Mouse (Mus musculus): Measurements from ENCODE around the gene Maip1. TPM values are rescaled to one million over a fixed set of nuclear protein-coding genes. Genes with fewer than 3 reads are reported as not detected.

Maip1 gene
- 14.9 and 16.0 TPM in 2 replicates for polyA plus RNA-seq (2014; fragmentation: Nextera tagmentation; extraction: Ambion mirVana)

GRCm38 (mm10) chr1:57406187-57407151 lies at the start of gene Maip1, which contains the start of gene Tyw5:
Gene Maip1, plus strand, starts transcription at chr1:57406328.
Gene Tyw5, minus strand, starts transcription at chr1:57407101.
- WGBS, result under 1% methylated on average over 72 of the region's 72 CpGs
- DNase-seq (ENCODE audit: low spot score) (peak; percentile 82), ATAC-seq (ENCODE audit: low FRiP score) (peak; percentile 91)
- Histone ChIP-seq H3K27ac (peak within 1 kb of the TSS; percentile 93), H3K9ac (peak within 1 kb of the TSS; percentile 86), H3K4me1 (replicated peaks; ENCODE audit: control insufficient read depth, insufficient read depth, low read length) (peaks cover 27% of the 10 kb centered on the region), H3K27me3 (ENCODE audit: control insufficient read depth, insufficient read depth, low read length) (no peaks in the 10 kb centered on the region), H3K4me3 (replicated peaks; ENCODE audit: low read length) (peak within 1 kb of the TSS; percentile 60), H3K36me3 (replicated peaks; ENCODE audit: control insufficient read depth, insufficient read depth) (0 out of 2 replicates have a peak, but pooled peaks cover 4% of the 10 kb centered on the region), H3K9me3 (ENCODE audit: control insufficient read depth, low read length) (no peaks in the 10 kb centered on the region), H3K4me2 (replicated peaks) (peak within 1 kb of the TSS; percentile 76)

GRCm38 (mm10) chr1:57358546-57358945 lies 47.6 kb upstream of the Maip1 start:
- ATAC-seq (ENCODE audit: low FRiP score), result no peak

GRCm38 (mm10) chr1:57367446-57367845 lies 38.7 kb upstream of the Maip1 start:
- Histone ChIP-seq H3K4me1 (replicated peaks; ENCODE audit: control insufficient read depth, insufficient read depth, low read length) (no peaks in the 10 kb centered on the region), H3K36me3 (replicated peaks; ENCODE audit: control insufficient read depth, insufficient read depth) (no peaks in the 10 kb centered on the region), H3K9ac (no peak overlapping the region), H3K4me2 (replicated peaks) (no peak overlapping the region), H3K9me3 (ENCODE audit: control insufficient read depth, low read length) (no peaks in the 10 kb centered on the region), H3K4me3 (replicated peaks; ENCODE audit: low read length) (no peak overlapping the region), H3K27me3 (ENCODE audit: control insufficient read depth, insufficient read depth, low read length) (no peaks in the 10 kb centered on the region), H3K27ac (no peak overlapping the region)
- WGBS, result 95% methylated on average over 3 of the region's 3 CpGs
- no peak for DNase-seq (ENCODE audit: low spot score)
- no peak for ATAC-seq (ENCODE audit: low FRiP score)

More at GRCm38 (mm10) chr1:57358546-57358945, 47.6 kb upstream of the Maip1 start:
- WGBS, result 72% methylated on average over 5 of the region's 5 CpGs
- H3K4me3 ChIP-seq (replicated peaks; ENCODE audit: low read length), result no peak overlapping the region
- H3K9ac ChIP-seq, result no peak overlapping the region
- H3K27me3 ChIP-seq (ENCODE audit: control insufficient read depth, insufficient read depth, low read length), result no peaks in the 10 kb centered on the region
- no peaks in the 10 kb centered on the region for H3K9me3 ChIP-seq (ENCODE audit: control insufficient read depth, low read length)
- no peak overlapping the region for H3K4me2 ChIP-seq (replicated peaks)
- H3K36me3 ChIP-seq (replicated peaks; ENCODE audit: control insufficient read depth, insufficient read depth), result no peaks in the 10 kb centered on the region
- H3K4me1 ChIP-seq (replicated peaks; ENCODE audit: control insufficient read depth, insufficient read depth, low read length), result no peaks in the 10 kb centered on the region
- no peak overlapping the region for H3K27ac ChIP-seq
- DNase-seq (ENCODE audit: low spot score), result no peak

GRCm38 (mm10) chr1:57369111-57369510 lies 37.0 kb upstream of the Maip1 start:
- Histone ChIP-seq H3K9ac (no peak overlapping the region), H3K4me2 (replicated peaks) (no peak overlapping the region), H3K4me3 (replicated peaks; ENCODE audit: low read length) (no peak overlapping the region), H3K27ac (no peak overlapping the region), H3K9me3 (ENCODE audit: control insufficient read depth, low read length) (no peaks in the 10 kb centered on the region), H3K36me3 (replicated peaks; ENCODE audit: control insufficient read depth, insufficient read depth) (no peaks in the 10 kb centered on the region), H3K27me3 (ENCODE audit: control insufficient read depth, insufficient read depth, low read length) (no peaks in the 10 kb centered on the region), H3K4me1 (replicated peaks; ENCODE audit: control insufficient read depth, insufficient read depth, low read length) (no peaks in the 10 kb centered on the region)
- WGBS, result 88% methylated on average over 4 of the region's 4 CpGs
- DNase-seq (ENCODE audit: low spot score), result no peak
- ATAC-seq (ENCODE audit: low FRiP score), result no peak

- H3K9me3 ChIP-seq (ENCODE audit: control insufficient read depth, low read length), result no peaks in the 10 kb centered on the region
- no peak overlapping the region for H3K27ac ChIP-seq
- no peak for DNase-seq (ENCODE audit: low spot score)
- no peak overlapping the region for H3K4me3 ChIP-seq (replicated peaks; ENCODE audit: low read length)
- no peak for ATAC-seq (ENCODE audit: low FRiP score)
- H3K4me2 ChIP-seq (replicated peaks), result no peak overlapping the region
- WGBS, result 80% methylated on average over 4 of the region's 4 CpGs
- no peak overlapping the region for H3K9ac ChIP-seq
- no peaks in the 10 kb centered on the region for H3K27me3 ChIP-seq (ENCODE audit: control insufficient read depth, insufficient read depth, low read length)
- H3K36me3 ChIP-seq (replicated peaks; ENCODE audit: control insufficient read depth, insufficient read depth), result no peaks in the 10 kb centered on the region
- H3K4me1 ChIP-seq (replicated peaks; ENCODE audit: control insufficient read depth, insufficient read depth, low read length), result no peaks in the 10 kb centered on the region
These were observed 35.7 kb upstream of the Maip1 start for GRCm38 (mm10) chr1:57370451-57370850.

GRCm38 (mm10) chr1:57375276-57375675 lies 30.9 kb upstream of the Maip1 start:
- Histone ChIP-seq H3K9ac (no peak overlapping the region), H3K4me3 (replicated peaks; ENCODE audit: low read length) (no peak overlapping the region), H3K9me3 (ENCODE audit: control insufficient read depth, low read length) (no peaks in the 10 kb centered on the region), H3K27me3 (ENCODE audit: control insufficient read depth, insufficient read depth, low read length) (no peaks in the 10 kb centered on the region), H3K36me3 (replicated peaks; ENCODE audit: control insufficient read depth, insufficient read depth) (no peaks in the 10 kb centered on the region), H3K27ac (no peak overlapping the region), H3K4me2 (replicated peaks) (no peak overlapping the region), H3K4me1 (replicated peaks; ENCODE audit: control insufficient read depth, insufficient read depth, low read length) (peaks cover 10% of the 10 kb centered on the region)
- ATAC-seq (ENCODE audit: low FRiP score) (no peak), DNase-seq (ENCODE audit: low spot score) (no peak)
- 93% methylated on average over 2 of the region's 2 CpGs for WGBS

DNA sequence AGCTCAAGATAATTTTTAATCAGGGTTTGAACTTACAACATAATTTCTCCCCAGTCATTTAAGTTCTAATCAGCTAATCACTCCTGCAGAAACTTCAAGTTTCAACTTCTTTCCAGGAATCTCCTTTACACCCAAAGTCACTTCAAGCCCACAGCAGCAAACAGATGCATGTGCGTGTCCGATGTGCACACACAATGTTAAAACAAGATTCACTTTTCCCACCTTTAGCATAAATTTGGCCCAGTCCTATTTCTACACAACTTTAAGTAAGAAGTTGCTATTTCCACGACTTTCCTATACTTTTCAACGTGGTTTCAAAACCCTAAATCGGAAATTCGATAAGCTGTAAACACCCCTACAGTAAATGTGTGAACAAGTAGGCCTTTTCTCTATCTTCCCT lies 29.3 kb upstream of the Maip1 start:
- no peak overlapping the region for H3K9ac ChIP-seq
- H3K27me3 ChIP-seq (ENCODE audit: control insufficient read depth, insufficient read depth, low read length), result no peaks in the 10 kb centered on the region
- H3K9me3 ChIP-seq (ENCODE audit: control insufficient read depth, low read length), result no peaks in the 10 kb centered on the region
- H3K4me3 ChIP-seq (replicated peaks; ENCODE audit: low read length), result peak overlapping the region; percentile 79
- H3K36me3 ChIP-seq (replicated peaks; ENCODE audit: control insufficient read depth, insufficient read depth), result no peaks in the 10 kb centered on the region
- H3K4me1 ChIP-seq (replicated peaks; ENCODE audit: control insufficient read depth, insufficient read depth, low read length), result peaks cover 10% of the 10 kb centered on the region
- 67% methylated on average over 6 of the region's 6 CpGs for WGBS
- DNase-seq (ENCODE audit: low spot score) (no peak), ATAC-seq (ENCODE audit: low FRiP score) (no peak)
- H3K27ac ChIP-seq, result no peak overlapping the region
- peak overlapping the region; percentile 89 for H3K4me2 ChIP-seq (replicated peaks)

DNA sequence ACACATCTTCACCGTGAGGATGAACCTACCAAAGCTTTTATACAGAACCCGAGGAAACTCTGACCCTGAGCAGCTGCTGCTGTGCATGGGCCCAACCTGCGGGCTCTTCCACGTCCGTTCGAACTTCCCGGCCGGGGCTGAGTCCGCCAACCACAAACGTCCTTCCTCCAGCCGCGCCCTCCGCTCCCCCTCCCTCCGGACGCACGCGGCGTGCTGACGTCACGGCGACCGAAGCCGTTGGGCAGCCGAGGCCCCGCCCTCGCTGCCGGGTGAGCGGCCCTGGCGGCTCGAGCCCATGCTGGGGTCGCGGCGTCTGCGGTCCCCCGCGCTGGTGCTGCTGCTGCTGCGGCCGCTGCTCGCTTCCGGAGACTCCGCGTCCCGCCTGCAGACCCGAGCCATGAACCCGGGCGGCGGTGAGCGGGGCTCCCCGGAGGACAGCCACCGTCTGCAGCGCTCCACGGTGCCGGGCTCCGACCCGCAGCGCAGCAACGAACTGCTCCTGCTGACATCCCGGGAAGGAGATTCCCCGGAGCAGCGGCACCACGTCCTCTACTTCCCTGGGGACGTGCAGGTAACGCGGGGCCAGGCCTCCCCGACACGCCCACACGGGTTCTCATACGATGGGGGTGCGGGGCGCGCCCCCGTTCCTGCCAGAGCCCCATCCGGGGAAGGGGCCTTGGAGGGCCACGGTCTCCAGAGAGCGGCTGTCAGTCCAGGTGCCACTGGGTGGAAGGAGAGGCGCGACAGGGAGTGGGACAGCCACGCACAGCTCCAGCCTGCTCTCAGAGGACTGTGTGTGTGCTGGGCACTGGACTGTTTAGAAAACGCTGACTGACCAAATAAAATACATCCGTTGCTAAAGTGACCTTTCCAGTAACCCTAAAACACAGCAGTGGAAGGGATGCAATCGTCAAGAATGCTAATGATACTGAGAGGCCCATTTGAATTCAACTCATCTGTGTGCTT lies 28.5 kb upstream of the Maip1 start, which contains the start of gene 1700066M21Rik:
TSS of gene 1700066M21Rik (plus strand) at position 245 of the 966 bp plus-strand sequence.
- no peaks in the 10 kb centered on the region for H3K36me3 ChIP-seq (replicated peaks; ENCODE audit: control insufficient read depth, insufficient read depth)
- peaks cover 10% of the 10 kb centered on the region for H3K4me1 ChIP-seq (replicated peaks; ENCODE audit: control insufficient read depth, insufficient read depth, low read length)
- H3K4me3 ChIP-seq (replicated peaks; ENCODE audit: low read length), result peak within 1 kb of the TSS; percentile 79
- peak within 1 kb of the TSS; percentile 88 for H3K27ac ChIP-seq
- under 1% methylated on average over 78 of the region's 81 CpGs for WGBS
- no peaks in the 10 kb centered on the region for H3K27me3 ChIP-seq (ENCODE audit: control insufficient read depth, insufficient read depth, low read length)
- no peaks in the 10 kb centered on the region for H3K9me3 ChIP-seq (ENCODE audit: control insufficient read depth, low read length)
- H3K9ac ChIP-seq, result peak within 1 kb of the TSS; percentile 87
- DNase-seq (ENCODE audit: low spot score), result peak; percentile 92
- peak; percentile 97 for ATAC-seq (ENCODE audit: low FRiP score)
- H3K4me2 ChIP-seq (replicated peaks), result peak within 1 kb of the TSS; percentile 89

DNA sequence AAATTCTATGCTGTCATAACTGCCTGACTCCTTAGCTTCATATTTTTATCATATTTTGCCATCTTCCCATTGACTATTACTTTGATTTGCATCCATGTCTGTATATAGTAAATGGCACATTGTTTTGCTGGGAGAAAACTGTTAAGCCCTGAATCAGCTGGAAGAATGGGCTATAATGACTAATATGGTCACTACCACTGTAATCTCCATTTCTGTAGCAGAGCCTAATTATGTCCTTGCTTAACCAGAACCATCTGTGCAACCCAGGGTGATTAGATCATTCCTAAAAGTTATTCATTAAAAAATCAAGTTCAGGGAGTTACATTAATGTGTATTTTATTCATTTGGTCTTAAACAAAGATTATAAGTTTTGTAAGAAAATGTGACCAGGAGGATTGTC lies 19.6 kb upstream of the Maip1 start:
- Histone ChIP-seq H3K4me3 (replicated peaks; ENCODE audit: low read length) (no peak overlapping the region), H3K9me3 (ENCODE audit: control insufficient read depth, low read length) (no peaks in the 10 kb centered on the region), H3K27me3 (ENCODE audit: control insufficient read depth, insufficient read depth, low read length) (no peaks in the 10 kb centered on the region), H3K27ac (no peak overlapping the region), H3K9ac (no peak overlapping the region), H3K36me3 (replicated peaks; ENCODE audit: control insufficient read depth, insufficient read depth) (peaks cover 29% of the 10 kb centered on the region; the same call in 1 of the 2 replicates), H3K4me1 (replicated peaks; ENCODE audit: control insufficient read depth, insufficient read depth, low read length) (no peaks in the 10 kb centered on the region), H3K4me2 (replicated peaks) (no peak overlapping the region)
- ATAC-seq (ENCODE audit: low FRiP score) (no peak), DNase-seq (ENCODE audit: low spot score) (no peak)

Measured in hindbrain, embryonic 14.5 days (tissue).